22 mouse cellular contexts compared by ENCODE assay signal in the genomic region with DNA sequence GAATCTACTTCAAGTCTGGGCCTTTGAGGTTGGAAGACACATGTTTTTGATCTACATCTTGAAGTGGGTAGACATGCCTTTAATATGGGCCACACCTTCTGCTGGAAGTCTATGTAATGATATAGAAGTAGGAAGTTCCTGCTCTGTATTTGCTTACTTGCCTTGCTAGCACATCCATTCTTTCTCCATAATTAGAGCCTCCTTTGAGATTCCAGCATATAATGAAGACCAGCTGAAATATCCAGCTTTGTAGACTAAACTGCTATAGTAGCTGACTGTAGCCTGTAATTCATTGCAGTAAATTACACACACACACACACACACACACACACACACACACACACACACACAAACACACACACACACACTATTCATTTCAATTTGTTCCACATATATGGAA.
DNase-seq lines count a peak whose midpoint lies in the region; ATAC-seq lines count a peak whose summit lies in the region.
"Had no signal": no experiment of that assay in that cellular context is flagged by ENCODE, and none has a peak within 500 bp of the region (broad histone marks: within the 10 kb centered on the region; RNA-seq: fewer than 3 reads in every experiment).

No protein-coding gene starts in this region.

- H3K4me2 ChIP-seq in embryonic facial prominence, embryonic 11.5 days (ENCODE audit: low read depth, low read length) = no peak overlapping the region
- no peak overlapping the region for H3K4me2 ChIP-seq in embryonic facial prominence, embryonic 12.5 days (replicated peaks)
- no peak overlapping the region for H3K4me2 ChIP-seq in embryonic facial prominence, embryonic 14.5 days (ENCODE audit: low read depth, low read length)
- H3K4me2 ChIP-seq in embryonic facial prominence, embryonic 15.5 days (replicated peaks) = no peak overlapping the region

- H3K27ac ChIP-seq in embryonic facial prominence, embryonic 11.5 days (replicated peaks; ENCODE audit: low read depth, low read length) = no peak overlapping the region
- no peak overlapping the region for H3K27ac ChIP-seq in embryonic facial prominence, embryonic 10.5 days (replicated peaks)
- H3K27ac ChIP-seq in embryonic facial prominence, embryonic 12.5 days = no peak overlapping the region
- no peak overlapping the region for H3K27ac ChIP-seq in embryonic facial prominence, embryonic 14.5 days (replicated peaks; ENCODE audit: low read depth, low read length)
- H3K27ac ChIP-seq in embryonic facial prominence, embryonic 15.5 days (replicated peaks) = no peak overlapping the region

- DNase-seq in embryonic facial prominence, embryonic 11.5 days (ENCODE audit: low spot score) = peak; percentile 57
- DNase-seq in embryonic facial prominence, embryonic 10.5 days (ENCODE audit: low spot score) = no peak
- DNase-seq in embryonic facial prominence, embryonic 14.5 days (ENCODE audit: low spot score) = peak; percentile 75
- DNase-seq in heart, adult 8-10 months (ENCODE audit: low spot score) = no peak
- no peak for DNase-seq in lung, adult 18-20 months
- DNase-seq: adrenal gland, adult 2 months; adrenal gland, adult 8-10 months; adrenal gland, postnatal 10 days; adrenal gland, postnatal 14 days; adrenal gland, postnatal 25 days; adrenal gland, postnatal 36 days; B cell, adult 2 months; cerebellum, adult 11 months; cerebellum, adult 11-12 months had no signal

- H3K9ac ChIP-seq in embryonic facial prominence, embryonic 11.5 days (replicated peaks; ENCODE audit: low read length) = no peak overlapping the region
- H3K9ac ChIP-seq in embryonic facial prominence, embryonic 12.5 days = no peak overlapping the region
- H3K9ac ChIP-seq in embryonic facial prominence, embryonic 14.5 days (ENCODE audit: low read depth, low read length) = no peak overlapping the region
- no peak overlapping the region for H3K9ac ChIP-seq in embryonic facial prominence, embryonic 15.5 days

- no peak overlapping the region for H3K4me3 ChIP-seq in embryonic facial prominence, embryonic 11.5 days (ENCODE audit: low read depth, low read length)
- no peak overlapping the region for H3K4me3 ChIP-seq in embryonic facial prominence, embryonic 10.5 days
- H3K4me3 ChIP-seq in embryonic facial prominence, embryonic 12.5 days = no peak overlapping the region
- H3K4me3 ChIP-seq in embryonic facial prominence, embryonic 14.5 days (ENCODE audit: low read depth, low read length) = no peak overlapping the region
- no peak overlapping the region for H3K4me3 ChIP-seq in embryonic facial prominence, embryonic 15.5 days (replicated peaks)

- H3K9me3 ChIP-seq in embryonic facial prominence, embryonic 11.5 days (replicated peaks; ENCODE audit: control insufficient read depth, low read length) = no peaks in the 10 kb centered on the region
- no peaks in the 10 kb centered on the region for H3K9me3 ChIP-seq in embryonic facial prominence, embryonic 10.5 days
- H3K9me3 ChIP-seq in embryonic facial prominence, embryonic 12.5 days = no peaks in the 10 kb centered on the region
- no peaks in the 10 kb centered on the region for H3K9me3 ChIP-seq in embryonic facial prominence, embryonic 14.5 days (ENCODE audit: control insufficient read depth, low read length)
- H3K9me3 ChIP-seq in embryonic facial prominence, embryonic 15.5 days (replicated peaks) = no peaks in the 10 kb centered on the region

- no peaks in the 10 kb centered on the region for H3K27me3 ChIP-seq in embryonic facial prominence, embryonic 11.5 days (ENCODE audit: control insufficient read depth, insufficient read depth, low read length)
- H3K27me3 ChIP-seq in embryonic facial prominence, embryonic 10.5 days (replicated peaks; ENCODE audit: low read depth, poor library complexity, severe bottlenecking) = no peaks in the 10 kb centered on the region
- no peaks in the 10 kb centered on the region for H3K27me3 ChIP-seq in embryonic facial prominence, embryonic 12.5 days
- no peaks in the 10 kb centered on the region for H3K27me3 ChIP-seq in embryonic facial prominence, embryonic 14.5 days (replicated peaks; ENCODE audit: control insufficient read depth, insufficient read depth, low read length)
- no peaks in the 10 kb centered on the region for H3K27me3 ChIP-seq in embryonic facial prominence, embryonic 15.5 days
- H3K27me3 ChIP-seq: CH12.LX had no signal

- no peak for ATAC-seq in embryonic facial prominence, embryonic 11.5 days (replicated peaks; ENCODE audit: insufficient number of reproducible peaks, low FRiP score, low TSS enrichment, low read depth)
- ATAC-seq in embryonic facial prominence, embryonic 12.5 days (ENCODE audit: insufficient number of reproducible peaks, insufficient read depth, low FRiP score, low TSS enrichment) = 0 out of 2 replicates have a peak, but pooled peaks have one; percentile 10
- ATAC-seq in embryonic facial prominence, embryonic 14.5 days (ENCODE audit: low read depth) = peak; percentile 60; the same call in 1 of the 2 replicates
- ATAC-seq in embryonic facial prominence, embryonic 15.5 days (ENCODE audit: insufficient number of reproducible peaks, low FRiP score, low TSS enrichment, low read depth) = peak; percentile 70
- no peak for ATAC-seq in megakaryocyte, adult 5-6 weeks (ENCODE audit: poor library complexity, severe bottlenecking)
- ATAC-seq: activated CD4-positive, CD25-positive, alpha-beta regulatory T cell, adult 4 months; CD4-positive, CD25-positive, alpha-beta regulatory T cell, adult 4 months; Patski had no signal

- H3K36me3 ChIP-seq in embryonic facial prominence, embryonic 11.5 days (replicated peaks; ENCODE audit: control insufficient read depth, insufficient read depth, low read depth, low read length) = no peaks in the 10 kb centered on the region
- H3K36me3 ChIP-seq in embryonic facial prominence, embryonic 10.5 days (replicated peaks) = no peaks in the 10 kb centered on the region
- no peaks in the 10 kb centered on the region for H3K36me3 ChIP-seq in embryonic facial prominence, embryonic 12.5 days
- no peaks in the 10 kb centered on the region for H3K36me3 ChIP-seq in embryonic facial prominence, embryonic 14.5 days (ENCODE audit: control insufficient read depth, insufficient read depth, low read length)
- no peaks in the 10 kb centered on the region for H3K36me3 ChIP-seq in embryonic facial prominence, embryonic 15.5 days
- H3K36me3 ChIP-seq: G1E had no signal

- H3K4me1 ChIP-seq in embryonic facial prominence, embryonic 11.5 days (ENCODE audit: control insufficient read depth, insufficient read depth, low read length) = no peaks in the 10 kb centered on the region
- no peaks in the 10 kb centered on the region for H3K4me1 ChIP-seq in embryonic facial prominence, embryonic 10.5 days
- H3K4me1 ChIP-seq in embryonic facial prominence, embryonic 12.5 days = no peaks in the 10 kb centered on the region
- H3K4me1 ChIP-seq in embryonic facial prominence, embryonic 14.5 days (ENCODE audit: control insufficient read depth, insufficient read depth, low read length) = no peaks in the 10 kb centered on the region
- no peaks in the 10 kb centered on the region for H3K4me1 ChIP-seq in embryonic facial prominence, embryonic 15.5 days

Comparison
In these comparisons a context has a peak if more than half of its experiments do, and no peak if none do; other contexts are left out.
1. ATAC-seq: peak in embryonic facial prominence, embryonic 12.5 days (single experiment), embryonic facial prominence, embryonic 14.5 days (single experiment) and embryonic facial prominence, embryonic 15.5 days (single experiment); none in embryonic facial prominence, embryonic 11.5 days (single experiment) and megakaryocyte, adult 5-6 weeks (single experiment).
2. DNase-seq: peak in embryonic facial prominence, embryonic 11.5 days (single experiment) and embryonic facial prominence, embryonic 14.5 days (single experiment); none in embryonic facial prominence, embryonic 10.5 days (single experiment), heart, adult 8-10 months (single experiment) and lung, adult 18-20 months (0 of 2).